Mouse (Mus musculus) heart, embryonic 15.5 days (tissue): ENCODE results near the gene Olfr177. TPM values are rescaled to one million over a fixed set of nuclear protein-coding genes. Genes with fewer than 3 reads are reported as not detected.

Experiments used
- ATAC-seq: fragments of 200-750 bp; cut with Nextera tagmentation; replicated peaks from 2 replicates; pipeline ENCODE4 v1.8.0; 2017; ENCODE audit warnings: low read depth, moderate TSS enrichment; ENCODE audit not compliant: insufficient number of reproducible peaks, insufficient read depth, low FRiP score
- H3K27ac ChIP-seq: fragments of 300-500 bp; sonication (generic); 2 replicates; pipeline ENCODE4 v1.5.1; 2015; ENCODE audit warnings: mild to moderate bottlenecking, inconsistent platforms
- H3K27me3 ChIP-seq: fragments of 300-500 bp; sonication (generic); 2 replicates; pipeline ENCODE4 v1.6.1; 2015; ENCODE audit warnings: inconsistent platforms
- H3K36me3 ChIP-seq: fragments of 300-500 bp; sonication (generic); 2 replicates; pipeline ENCODE4 v1.6.1; 2015; ENCODE audit warnings: mild to moderate bottlenecking, inconsistent platforms
- H3K4me1 ChIP-seq: fragments of 300-500 bp; sonication (generic); replicated peaks from 2 replicates; pipeline ENCODE4 v1.6.1; 2015; ENCODE audit warnings: inconsistent platforms
- H3K4me2 ChIP-seq: fragments of 300-500 bp; sonication (generic); 2 replicates; pipeline ENCODE4 v1.6.1; 2015; ENCODE audit warnings: inconsistent platforms, mild to moderate bottlenecking, moderate library complexity
- H3K4me3 ChIP-seq: fragments of 300-500 bp; sonication (generic); 2 replicates; pipeline ENCODE4 v1.5.1; 2015; ENCODE audit warnings: mild to moderate bottlenecking, inconsistent platforms
- H3K9ac ChIP-seq: fragments of 300-500 bp; sonication (generic); 2 replicates; pipeline ENCODE4 v1.6.1; 2015; ENCODE audit warnings: mild to moderate bottlenecking, inconsistent platforms
- H3K9me3 ChIP-seq: fragments of 300-500 bp; sonication (generic); replicated peaks from 2 replicates; pipeline ENCODE4 v1.6.1; 2016; ENCODE audit warnings: inconsistent platforms
- WGBS: fragments of 180-500 bp; shearing (Covaris S2); methylation state at CpG from one replicate; pipeline ENCODE4 v1.1.7; 2015; ENCODE audit warnings: mixed read lengths; 5-methylcytosine and 5-hydroxymethylcytosine counted together
- polyA plus RNA-seq: library from polyadenylated mRNA; unstranded; fragments of >200 nt; fragmentation: Nextera tagmentation; extraction: Ambion mirVana; gene quantifications from 2 replicates; pipeline ENCODE4 v1.2.1, GENCODE M21; 2015

Olfr177 gene
- not detected in 2 replicates for polyA plus RNA-seq

- Histone ChIP-seq H3K4me1 (no peaks in the 10 kb centered on the region), H3K4me2 (no peak within 1 kb of the TSS), H3K4me3 (no peak within 1 kb of the TSS), H3K9me3 (no peaks in the 10 kb centered on the region), H3K9ac (no peak within 1 kb of the TSS), H3K27ac (no peak within 1 kb of the TSS), H3K36me3 (no peaks in the 10 kb centered on the region), H3K27me3 (no peaks in the 10 kb centered on the region)
- no peak for ATAC-seq
- WGBS, result 52% methylated on average over 1 of the region's 1 CpGs
These were observed at the start of gene Olfr177 for GRCm38 (mm10) chr16:58874668-58875067. Gene Olfr177 (minus strand): TSS chr16:58874768.

GRCm38 (mm10) chr16:58891963-58892362, 17.4 kb upstream of the Olfr177 start, which contains the start of gene Olfr178:
Gene Olfr178 (minus strand): TSS chr16:58892063.
- Histone ChIP-seq H3K27ac (no peak within 1 kb of the TSS), H3K36me3 (no peaks in the 10 kb centered on the region), H3K4me3 (no peak within 1 kb of the TSS), H3K4me2 (no peak within 1 kb of the TSS), H3K27me3 (no peaks in the 10 kb centered on the region), H3K4me1 (no peaks in the 10 kb centered on the region), H3K9ac (no peak within 1 kb of the TSS), H3K9me3 (no peaks in the 10 kb centered on the region)
- no peak for ATAC-seq
- 79% methylated on average over 3 of the region's 3 CpGs for WGBS

- Histone ChIP-seq H3K27me3 (no peaks in the 10 kb centered on the region), H3K4me2 (no peak overlapping the region), H3K27ac (no peak overlapping the region), H3K9me3 (no peaks in the 10 kb centered on the region), H3K36me3 (no peaks in the 10 kb centered on the region), H3K9ac (no peak overlapping the region), H3K4me3 (no peak overlapping the region), H3K4me1 (no peaks in the 10 kb centered on the region)
- no peak for ATAC-seq
- WGBS, result 89% methylated on average over 2 of the region's 2 CpGs
These were observed 9.8 kb upstream of the Olfr177 start for GRCm38 (mm10) chr16:58884416-58884815.

GRCm38 (mm10) chr16:58861479-58861878, 13.1 kb downstream of the Olfr177 start:
- Histone ChIP-seq H3K36me3 (no peaks in the 10 kb centered on the region), H3K4me3 (no peak overlapping the region), H3K27ac (no peak overlapping the region), H3K9ac (no peak overlapping the region), H3K9me3 (no peaks in the 10 kb centered on the region), H3K27me3 (no peaks in the 10 kb centered on the region), H3K4me2 (no peak overlapping the region), H3K4me1 (no peaks in the 10 kb centered on the region)
- no peak for ATAC-seq
- WGBS, result 53% methylated on average over 1 of the region's 1 CpGs

GRCm38 (mm10) chr16:58860032-58860737, 14.4 kb downstream of the Olfr177 start:
- Histone ChIP-seq H3K36me3 (no peaks in the 10 kb centered on the region), H3K4me3 (no peak overlapping the region), H3K4me2 (no peak overlapping the region), H3K4me1 (no peaks in the 10 kb centered on the region), H3K9me3 (no peaks in the 10 kb centered on the region), H3K9ac (no peak overlapping the region), H3K27me3 (no peaks in the 10 kb centered on the region), H3K27ac (no peak overlapping the region)
- WGBS, result 67% methylated on average over 2 of the region's 2 CpGs
- ATAC-seq, result no peak

- H3K27ac ChIP-seq, result no peak within 1 kb of the TSS
- H3K4me2 ChIP-seq, result no peak within 1 kb of the TSS
- H3K9me3 ChIP-seq, result no peaks in the 10 kb centered on the region
- ATAC-seq, result no peak
- H3K36me3 ChIP-seq, result no peaks in the 10 kb centered on the region
- no peak within 1 kb of the TSS for H3K9ac ChIP-seq
- H3K27me3 ChIP-seq, result no peaks in the 10 kb centered on the region
- H3K4me1 ChIP-seq, result no peaks in the 10 kb centered on the region
- whole genome bisulfite sequencing, result 62% methylated on average over 1 of the region's 1 CpGs
- no peak within 1 kb of the TSS for H3K4me3 ChIP-seq
These were observed 47.7 kb downstream of the Olfr177 start, which contains the start of gene Olfr175-ps1 for GRCm38 (mm10) chr16:58826732-58827319. Gene Olfr175-ps1 (minus strand): TSS chr16:58826782.

Other genes starting within 250 kb of the Olfr177 start
- gene E330017A01Rik, start 236.0 kb downstream of the Olfr177 start, polyA plus RNA-seq, result not detected in 2 replicates
- 32.0 and 41.1 TPM in 2 replicates for gene Cpox, start 204.5 kb downstream of the Olfr177 start, polyA plus RNA-seq
- gene Gpr15, start 155.7 kb downstream of the Olfr177 start, polyA plus RNA-seq, result 0.20 TPM in 1 of 2 replicates, not detected in the other
- gene Cldnd1, start 146.9 kb downstream of the Olfr177 start, polyA plus RNA-seq, result 92.9 and 93.1 TPM in 2 replicates
- not detected in 2 replicates for gene Olfr172, start 111.6 kb downstream of the Olfr177 start, polyA plus RNA-seq
- not detected in 2 replicates for gene Olfr173, start 74.5 kb downstream of the Olfr177 start, polyA plus RNA-seq
- gene Olfr175-ps1, start 48.0 kb downstream of the Olfr177 start, polyA plus RNA-seq, result not detected in 2 replicates
- gene Olfr178, start 17.3 kb upstream of the Olfr177 start, polyA plus RNA-seq, result not detected in 2 replicates
- not detected in 2 replicates for gene Olfr181, start 54.0 kb upstream of the Olfr177 start, polyA plus RNA-seq
- not detected in 2 replicates for gene Olfr180, start 54.6 kb upstream of the Olfr177 start, polyA plus RNA-seq
- not detected in 2 replicates for gene Olfr183, start 120.6 kb upstream of the Olfr177 start, polyA plus RNA-seq
- not detected in 2 replicates for gene Olfr186, start 155.5 kb upstream of the Olfr177 start, polyA plus RNA-seq
- not detected in 2 replicates for gene Olfr187, start 165.0 kb upstream of the Olfr177 start, polyA plus RNA-seq
- gene Olfr190, start 203.2 kb upstream of the Olfr177 start, polyA plus RNA-seq, result not detected in 2 replicates
- gene Olfr191, start 215.1 kb upstream of the Olfr177 start, polyA plus RNA-seq, result not detected in 2 replicates
- not detected in 2 replicates for gene Olfr193, start 237.1 kb upstream of the Olfr177 start, polyA plus RNA-seq
- not detected in 2 replicates for gene Olfr194, start 246.3 kb upstream of the Olfr177 start, polyA plus RNA-seq